Mouse (Mus musculus): ENCODE results near the gene Neu1.
A peak's percentile ranks its signal among the peaks of the same experiment; 100 is the strongest.
"Not testable (repeated sequence)": the region's sequence is repeated elsewhere in the genome, so short reads cannot be mapped to it uniquely, and the experiment has no call there.

Gene Neu1

DNA sequence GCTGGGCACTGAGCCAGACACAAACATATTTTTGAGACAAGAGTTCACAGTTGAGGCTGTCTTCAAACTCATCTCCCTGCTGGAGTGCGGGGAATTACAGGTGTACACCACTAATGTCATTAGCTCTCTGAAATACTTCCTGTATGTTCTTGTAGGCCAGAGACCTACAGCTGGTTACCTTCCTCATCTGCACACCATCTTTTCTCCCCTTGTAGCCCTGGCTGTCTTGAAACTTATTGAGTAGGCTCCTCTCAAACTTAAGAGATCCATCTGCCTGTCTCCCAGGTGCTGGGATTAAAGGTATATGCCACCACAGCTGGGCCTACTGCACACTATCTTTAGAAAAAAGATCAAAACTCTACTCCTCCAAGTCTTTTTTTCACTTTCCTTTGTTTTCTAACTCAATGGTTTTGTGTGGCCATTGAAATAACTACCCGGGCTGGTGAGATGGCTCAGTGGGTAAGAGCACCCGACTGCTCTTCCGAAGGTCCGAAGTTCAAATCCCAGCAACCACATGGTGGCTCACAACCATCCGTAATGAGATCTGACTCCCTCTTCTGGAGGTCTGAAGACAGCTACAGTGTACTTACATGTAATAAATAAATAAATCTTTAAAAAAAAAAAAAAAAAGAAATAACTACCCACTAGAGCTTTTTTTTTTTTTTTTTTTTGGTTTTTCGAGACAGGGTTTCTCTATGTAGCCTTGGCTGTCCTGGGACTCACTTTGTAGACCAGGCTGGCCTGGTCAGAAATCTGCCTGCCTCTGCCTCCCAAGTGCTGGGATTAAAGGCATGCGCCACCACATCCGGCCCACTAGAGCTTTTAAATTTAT, 17.9 kb downstream of the Neu1 start:
- not testable (repeated sequence) for DNase-seq (ENCODE audit: low spot score in 2 of 2)

GRCm38 (mm10) chr17:34949553-34949969, 18.5 kb downstream of the Neu1 start:
- DNase-seq (ENCODE audit: low spot score in 2 of 2) = no peak

GRCm38 (mm10) chr17:34950514-34951455, 19.7 kb downstream of the Neu1 start:
- no peak for DNase-seq (ENCODE audit: low spot score in 2 of 2)

- DNase-seq (ENCODE audit: low spot score in 2 of 2) = peak in 1 of 2 experiments; percentile 35
Measured at GRCm38 (mm10) chr17:34951636-34952377, 20.8 kb downstream of the Neu1 start.

DNA sequence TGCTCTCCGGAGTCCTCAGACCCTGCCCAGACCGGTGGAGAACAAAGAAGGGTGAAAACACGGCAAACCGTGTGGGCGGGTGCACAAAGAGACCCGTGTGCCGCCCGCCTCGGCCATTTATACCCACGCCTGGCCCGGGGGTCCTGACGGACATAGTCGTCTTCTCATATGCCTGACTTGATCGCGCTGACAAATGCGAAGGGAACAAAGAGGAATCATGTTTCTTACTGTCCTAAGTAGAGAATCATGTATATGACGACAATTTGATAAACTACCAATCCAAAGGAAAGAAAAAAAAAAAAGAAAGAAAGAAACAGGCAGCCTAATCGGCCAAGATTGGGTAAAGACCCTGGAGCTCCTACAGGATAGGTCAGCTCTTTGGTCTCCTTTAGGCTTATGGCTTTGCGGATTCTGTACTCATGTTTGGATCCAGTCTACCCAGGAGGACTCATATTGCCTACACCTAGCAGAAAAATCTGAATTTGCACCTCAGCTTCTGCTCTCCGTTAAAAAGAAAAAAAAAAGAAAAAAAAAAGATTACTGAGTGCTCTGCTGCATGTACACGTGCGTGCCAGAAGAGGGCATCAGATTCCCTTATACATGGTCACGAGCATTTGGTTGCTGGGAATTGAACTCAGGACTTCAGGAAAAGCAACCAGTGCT, 21.5 kb downstream of the Neu1 start:
- peak; percentile 54 to 70 for DNase-seq (ENCODE audit: low spot score in 2 of 2)

GRCm38 (mm10) chr17:34953258-34953657, 22.2 kb downstream of the Neu1 start:
- DNase-seq (ENCODE audit: low spot score in 2 of 2) = no peak

GRCm38 (mm10) chr17:34953904-34954303, 22.9 kb downstream of the Neu1 start:
- DNase-seq (ENCODE audit: low spot score in 2 of 2) = no peak

- DNase-seq (ENCODE audit: low spot score in 2 of 2) = no peak
Measured at GRCm38 (mm10) chr17:34954831-34955230, 23.8 kb downstream of the Neu1 start.

- DNase-seq (ENCODE audit: low spot score in 2 of 2) = no peak
Measured at GRCm38 (mm10) chr17:34955884-34956283, 24.8 kb downstream of the Neu1 start.

GRCm38 (mm10) chr17:34956340-34956739, 25.3 kb downstream of the Neu1 start:
- DNase-seq (ENCODE audit: low spot score in 2 of 2) = no peak

GRCm38 (mm10) chr17:34957291-34957690, 26.2 kb downstream of the Neu1 start:
- not testable (repeated sequence) for DNase-seq (ENCODE audit: low spot score in 2 of 2)

GRCm38 (mm10) chr17:34957966-34958365, 26.9 kb downstream of the Neu1 start:
- DNase-seq (ENCODE audit: low spot score in 2 of 2) = not testable (repeated sequence)

DNA sequence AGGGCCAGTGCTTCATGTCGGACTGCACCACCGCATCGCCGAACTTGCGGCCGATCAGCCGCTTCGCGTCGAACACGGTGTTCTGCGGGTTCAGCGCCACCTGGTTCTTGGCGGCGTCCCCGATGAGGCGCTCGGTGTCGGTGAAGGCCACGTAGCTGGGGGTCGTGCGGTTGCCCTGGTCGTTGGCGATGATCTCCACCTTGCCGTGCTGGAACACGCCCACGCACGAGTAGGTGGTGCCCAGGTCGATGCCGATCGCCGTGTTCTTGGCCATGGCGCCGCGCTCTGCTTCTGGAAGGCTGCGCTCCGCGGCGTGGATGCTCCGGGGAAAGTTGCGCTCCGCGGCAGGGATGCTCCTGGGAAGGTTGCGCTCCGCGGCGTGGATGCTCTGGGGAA, 27.7 kb downstream of the Neu1 start:
- DNase-seq (ENCODE audit: low spot score in 2 of 2) = not testable (repeated sequence)

DNA sequence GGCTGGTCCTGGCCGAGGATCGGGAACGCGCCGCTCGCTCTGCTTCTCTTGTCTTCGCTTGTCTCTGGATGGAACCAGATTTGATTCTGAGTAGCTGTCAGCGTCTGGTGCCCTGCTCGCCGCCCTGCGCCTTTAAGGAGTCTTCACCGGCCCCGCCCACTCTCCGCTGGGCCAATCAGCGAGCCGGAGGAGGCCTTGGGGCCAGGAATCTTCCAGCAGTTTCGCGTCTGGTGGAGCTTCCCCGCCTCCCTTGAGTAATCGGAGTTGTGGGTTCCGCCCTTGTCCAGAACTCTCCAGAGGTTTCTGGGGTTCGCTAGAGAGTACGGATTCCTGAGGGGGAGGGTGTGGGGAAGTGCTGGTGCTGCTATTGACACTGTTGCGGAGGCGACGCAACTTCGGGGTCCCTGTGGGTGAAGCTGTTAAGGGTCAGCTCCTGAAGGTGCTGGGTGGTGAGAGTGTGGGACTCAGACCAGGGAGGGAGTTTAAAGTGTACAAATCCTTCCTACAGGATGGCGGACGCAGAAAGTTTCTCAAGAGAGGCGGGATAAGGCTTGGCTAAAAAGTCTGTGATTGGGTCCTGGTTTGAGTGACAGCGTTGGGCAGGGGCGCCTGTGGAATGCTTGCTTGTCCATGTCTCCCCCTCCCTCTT, 28.2 kb downstream of the Neu1 start, which contains the start of gene Hspa1b:
Gene Hspa1b, minus strand, starts transcription at position 109 of the 649 bp plus-strand sequence.
- DNase-seq (ENCODE audit: low spot score in 2 of 2) = peak; percentile 66 to 71

DNA sequence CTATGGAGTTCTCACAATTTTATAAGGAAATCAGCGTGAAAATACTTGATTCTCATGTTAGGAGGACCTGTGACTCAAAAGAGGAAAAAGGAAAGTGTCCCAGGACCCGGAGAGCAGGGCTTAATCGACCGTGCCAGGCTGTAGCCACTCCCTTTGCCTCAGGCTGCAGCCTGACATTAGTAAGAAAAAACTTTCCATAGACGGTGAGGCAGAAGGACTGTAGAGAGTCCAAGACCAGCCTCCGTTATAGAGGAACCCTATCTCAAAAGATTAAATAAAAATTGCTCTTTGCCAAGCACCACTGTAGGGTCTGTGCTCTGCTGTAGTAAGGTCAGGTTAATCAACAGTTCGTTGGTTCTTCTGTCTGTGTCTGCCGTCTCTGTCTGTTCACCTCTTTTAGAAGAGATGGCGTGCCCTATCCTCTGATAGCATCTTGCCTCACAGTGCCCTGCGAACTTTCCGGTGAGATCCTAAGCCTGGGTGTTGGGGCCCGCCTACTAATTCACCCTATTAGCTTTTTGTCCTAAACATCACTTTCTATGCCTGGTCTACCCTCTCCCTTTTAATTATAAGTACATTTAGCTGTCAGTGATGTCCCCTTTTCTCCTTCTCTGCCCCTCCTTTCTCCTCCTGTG, 28.9 kb downstream of the Neu1 start:
- DNase-seq (ENCODE audit: low spot score in 2 of 2) = no peak

DNA sequence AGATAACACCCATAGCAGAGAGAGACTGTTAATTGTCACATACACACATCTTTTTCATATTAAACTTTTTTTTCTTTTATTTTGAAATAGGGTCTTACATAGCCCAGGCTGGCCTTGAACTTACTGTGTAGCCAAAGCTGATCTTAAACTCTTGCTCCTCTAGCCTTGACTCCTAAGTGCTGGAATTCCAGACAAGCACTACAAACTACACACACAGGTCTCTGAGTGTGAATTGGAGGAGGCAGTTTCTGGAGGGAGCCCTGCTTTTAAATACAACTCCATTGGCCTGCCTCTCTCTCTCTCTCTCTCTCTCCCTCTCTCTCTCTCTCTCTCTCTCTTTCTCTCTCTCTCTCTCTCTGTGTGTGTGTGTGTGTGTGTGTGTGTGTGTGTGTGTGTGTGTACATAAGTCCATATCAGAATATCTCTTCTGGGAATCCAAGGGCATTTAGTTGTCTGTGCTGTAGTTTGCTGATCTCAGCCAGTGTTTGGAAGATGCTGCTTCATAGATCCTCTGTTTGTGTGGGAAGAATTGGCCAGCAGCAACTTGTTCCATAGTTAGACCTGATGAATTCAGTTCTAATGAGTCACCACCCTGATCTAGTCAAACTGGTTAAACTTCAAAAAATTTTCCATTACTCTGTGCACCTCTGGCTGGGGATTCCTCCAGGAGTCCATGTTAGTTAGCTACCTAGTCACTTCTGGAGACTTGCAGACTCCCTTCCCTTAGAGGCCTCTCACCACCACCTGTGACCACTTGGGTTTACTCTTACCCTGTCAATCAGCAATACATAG, 29.8 kb downstream of the Neu1 start:
- no peak for DNase-seq (ENCODE audit: low spot score in 2 of 2)

DNA sequence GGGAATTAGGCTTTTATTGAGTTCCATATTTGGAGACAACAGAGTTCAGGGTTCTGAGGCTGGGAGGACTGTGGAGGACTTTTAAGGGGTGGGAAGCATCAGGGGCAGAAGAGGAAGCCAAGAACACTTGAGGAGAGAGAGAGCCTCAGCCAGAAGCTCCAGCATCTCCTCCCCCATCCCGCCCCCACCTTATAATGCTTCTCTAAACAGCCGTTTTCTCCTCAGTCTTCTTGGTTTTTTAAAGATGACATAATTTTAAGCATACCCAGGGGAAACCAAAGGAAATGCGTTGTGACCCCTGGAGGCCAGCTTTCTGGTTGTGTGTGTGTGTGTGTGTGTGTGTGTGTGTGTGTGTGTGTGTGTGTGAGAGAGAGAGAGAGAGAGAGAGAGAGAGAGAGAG, 31.1 kb downstream of the Neu1 start:
- no peak for DNase-seq (ENCODE audit: low spot score in 2 of 2)

DNA sequence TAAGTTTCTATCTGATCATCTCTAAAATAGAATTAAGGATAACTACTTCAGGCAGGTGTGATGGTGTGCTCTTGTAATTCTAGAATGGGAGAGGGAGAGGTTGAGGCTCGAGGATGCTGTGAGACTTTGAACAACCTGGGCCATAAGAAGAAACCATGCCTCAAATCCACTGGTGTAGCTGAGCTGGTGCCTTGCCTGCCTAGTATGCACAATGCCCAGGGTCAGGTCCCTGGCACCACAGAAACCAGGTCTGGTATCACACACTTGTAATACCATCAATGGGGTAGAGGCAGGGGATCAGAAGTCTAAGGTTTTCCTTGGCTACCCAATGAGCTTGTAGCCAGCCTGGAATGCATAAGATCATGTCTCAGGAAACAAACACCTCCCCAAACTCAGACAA, 31.8 kb downstream of the Neu1 start:
- no peak for DNase-seq (ENCODE audit: low spot score in 2 of 2)

- no peak for DNase-seq (ENCODE audit: low spot score in 2 of 2)
Measured at GRCm38 (mm10) chr17:34964640-34965049, 33.6 kb downstream of the Neu1 start.
